Mouse (Mus musculus): Measurements from ENCODE around the gene Pigc. TPM values are rescaled to one million over a fixed set of nuclear protein-coding genes. Genes with fewer than 3 reads are reported as not detected.

Gene Pigc
- polyA plus RNA-seq, 1 experiment from 2014 or later: 46.7 TPM

- H3K4me1 ChIP-seq (ENCODE audit: insufficient read depth, low read length): peaks cover 64% of the 10 kb centered on the region
- no peaks in the 10 kb centered on the region for H3K36me3 ChIP-seq (ENCODE audit: insufficient read depth, low read length)
- H3K27ac ChIP-seq (ENCODE audit: low read length): peak overlapping the region; percentile 88
- H3K4me2 ChIP-seq (replicated peaks; ENCODE audit: low read depth, low read length): peak overlapping the region; percentile 7; the same call in 1 of the 2 replicates
- no peaks in the 10 kb centered on the region for H3K27me3 ChIP-seq (ENCODE audit: insufficient read depth, low read length)
- no peak; the same call in 1 of the 2 replicates for ATAC-seq (ENCODE audit: low FRiP score, low TSS enrichment)
- no peaks in the 10 kb centered on the region for H3K9me3 ChIP-seq (ENCODE audit: low read length)
- no peak overlapping the region for H3K9ac ChIP-seq (replicated peaks; ENCODE audit: low read length)
- WGBS: 14% methylated on average over 13 of the region's 13 CpGs
- H3K4me3 ChIP-seq (ENCODE audit: low read length): no peak overlapping the region
Observed at GRCm38 (mm10) chr1:162017975-162018600, 49.1 kb downstream of the Pigc start.

DNA sequence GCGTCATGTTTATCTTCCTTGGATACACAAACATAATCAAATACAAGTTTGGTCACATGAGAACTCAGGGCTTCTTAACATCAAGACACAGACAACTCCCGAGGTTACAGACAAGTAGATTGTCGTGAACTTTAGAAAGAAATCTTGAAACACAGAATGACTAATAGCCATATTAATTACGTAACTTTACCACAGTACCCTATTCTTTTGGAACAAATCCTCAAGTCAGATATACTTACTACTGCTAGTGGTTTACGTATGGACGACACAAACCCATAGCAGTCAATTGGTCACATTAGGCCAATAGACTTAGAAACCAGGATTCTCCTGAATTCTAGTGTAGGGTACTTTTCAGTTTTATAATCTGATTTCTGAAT lies 49.6 kb downstream of the Pigc start:
- WGBS: 29% methylated on average over 6 of the region's 6 CpGs
- Histone ChIP-seq H3K27ac (ENCODE audit: low read length) (peak overlapping the region; percentile 88), H3K9ac (replicated peaks; ENCODE audit: low read length) (no peak overlapping the region), H3K27me3 (ENCODE audit: insufficient read depth, low read length) (no peaks in the 10 kb centered on the region), H3K4me1 (ENCODE audit: insufficient read depth, low read length) (peaks cover 60% of the 10 kb centered on the region), H3K4me2 (replicated peaks; ENCODE audit: low read depth, low read length) (no peak overlapping the region), H3K9me3 (ENCODE audit: low read length) (no peaks in the 10 kb centered on the region), H3K4me3 (ENCODE audit: low read length) (no peak overlapping the region), H3K36me3 (ENCODE audit: insufficient read depth, low read length) (no peaks in the 10 kb centered on the region)
- ATAC-seq (ENCODE audit: low FRiP score, low TSS enrichment): no peak

- peaks cover 44% of the 10 kb centered on the region for H3K4me1 ChIP-seq (ENCODE audit: insufficient read depth, low read length)
- ATAC-seq (ENCODE audit: low FRiP score, low TSS enrichment): no peak
- no peak overlapping the region for H3K4me3 ChIP-seq (ENCODE audit: low read length)
- no peaks in the 10 kb centered on the region for H3K36me3 ChIP-seq (ENCODE audit: insufficient read depth, low read length)
- no peak overlapping the region for H3K9ac ChIP-seq (replicated peaks; ENCODE audit: low read length)
- no peak overlapping the region for H3K4me2 ChIP-seq (replicated peaks; ENCODE audit: low read depth, low read length)
- no peaks in the 10 kb centered on the region for H3K9me3 ChIP-seq (ENCODE audit: low read length)
- no peak overlapping the region for H3K27ac ChIP-seq (ENCODE audit: low read length)
- WGBS: 48% methylated on average over 7 of the region's 7 CpGs
- H3K27me3 ChIP-seq (ENCODE audit: insufficient read depth, low read length): no peaks in the 10 kb centered on the region
Observed at GRCm38 (mm10) chr1:162020303-162020731, 51.3 kb downstream of the Pigc start.

DNA sequence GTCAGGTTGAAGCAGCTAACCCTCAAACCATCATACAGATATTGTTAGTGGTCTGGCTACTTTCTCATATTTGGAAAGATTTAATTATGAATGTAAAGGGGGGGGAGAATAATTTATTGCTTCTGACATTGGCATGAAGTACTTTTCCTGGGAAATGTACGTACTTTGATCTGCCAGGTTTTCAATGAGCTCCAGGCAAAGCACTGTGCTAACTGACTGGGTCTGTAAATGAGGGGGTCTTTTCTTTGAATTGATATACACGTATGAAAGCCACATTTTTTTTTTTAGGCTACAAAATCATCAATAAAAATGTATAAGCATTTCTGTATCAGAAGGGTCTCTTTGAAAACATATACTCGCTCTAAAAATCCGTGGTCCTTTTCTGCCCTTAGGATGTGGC lies 51.8 kb downstream of the Pigc start:
- Histone ChIP-seq H3K36me3 (ENCODE audit: insufficient read depth, low read length) (no peaks in the 10 kb centered on the region), H3K9ac (replicated peaks; ENCODE audit: low read length) (no peak overlapping the region), H3K4me1 (ENCODE audit: insufficient read depth, low read length) (peaks cover 40% of the 10 kb centered on the region), H3K27ac (ENCODE audit: low read length) (no peak overlapping the region), H3K9me3 (ENCODE audit: low read length) (no peaks in the 10 kb centered on the region), H3K27me3 (ENCODE audit: insufficient read depth, low read length) (no peaks in the 10 kb centered on the region), H3K4me2 (replicated peaks; ENCODE audit: low read depth, low read length) (no peak overlapping the region), H3K4me3 (ENCODE audit: low read length) (no peak overlapping the region)
- ATAC-seq (ENCODE audit: low FRiP score, low TSS enrichment): no peak
- 58% methylated on average over 4 of the region's 4 CpGs for WGBS

Other genes with a start within 250 kb of the Pigc start
- gene Fasl, start 180.7 kb upstream of the Pigc start, polyA plus RNA-seq (2015; fragmentation: Nextera tagmentation; extraction: Ambion mirVana): not detected in 2 replicates
- gene Suco, start 92.5 kb upstream of the Pigc start, polyA plus RNA-seq (2015; fragmentation: Nextera tagmentation; extraction: Ambion mirVana): 19.0 and 22.5 TPM in 2 replicates
- not detected in 2 replicates for gene 4930558K02Rik, start 10.4 kb downstream of the Pigc start, polyA plus RNA-seq (2015; fragmentation: Nextera tagmentation; extraction: Ambion mirVana)